Mouse (Mus musculus): Measurements from ENCODE around the gene Maged2. TPM values are rescaled to one million over a fixed set of nuclear protein-coding genes. Genes with fewer than 3 reads are reported as not detected.
A peak's percentile ranks its signal among the peaks of the same experiment; 100 is the strongest.
"Not testable (repeated sequence)": the region's sequence is repeated elsewhere in the genome, so short reads cannot be mapped to it uniquely, and the experiment has no call there.

Maged2 gene
- polyA plus RNA-seq (2015; fragmentation: Nextera tagmentation; extraction: Ambion mirVana) = 64.8 and 66.6 TPM in 2 replicates

DNA sequence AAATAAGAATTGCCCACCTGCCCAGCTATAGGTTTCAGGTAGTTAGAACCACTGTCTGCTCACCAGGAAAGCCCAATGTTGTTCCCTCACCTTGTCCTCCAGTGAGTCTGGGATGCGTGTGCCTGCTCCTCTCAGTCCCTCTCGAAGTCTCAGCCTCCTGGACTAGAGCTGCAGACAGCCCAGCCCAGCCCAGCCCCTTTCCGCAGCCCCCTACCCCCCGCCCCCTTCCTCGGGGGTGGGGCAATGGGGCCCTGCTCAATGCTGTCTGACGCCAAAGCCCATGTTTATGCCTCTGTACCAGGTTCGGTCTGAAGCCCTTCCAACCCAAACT lies at the start of gene Maged2:
Gene Maged2 (minus strand): TSS at position 207 of the 331 bp plus-strand sequence.
- WGBS (ENCODE audit: insufficient replicate concordance) = 16% methylated on average over 7 of the region's 7 CpGs
- no peak for ATAC-seq (ENCODE audit: insufficient read depth)
- H3K4me1 ChIP-seq (replicated peaks) = 0 out of 2 replicates have a peak, but pooled peaks cover 3% of the 10 kb centered on the region
- H3K36me3 ChIP-seq (replicated peaks) = no peaks in the 10 kb centered on the region
- H3K4me2 ChIP-seq = peak within 1 kb of the TSS; percentile 62
- no peak within 1 kb of the TSS for H3K27ac ChIP-seq (replicated peaks)
- H3K4me3 ChIP-seq (replicated peaks) = peak within 1 kb of the TSS; percentile 48
- no peaks in the 10 kb centered on the region for H3K27me3 ChIP-seq
- no peak within 1 kb of the TSS for H3K9ac ChIP-seq
- H3K9me3 ChIP-seq (replicated peaks) = no peaks in the 10 kb centered on the region

DNA sequence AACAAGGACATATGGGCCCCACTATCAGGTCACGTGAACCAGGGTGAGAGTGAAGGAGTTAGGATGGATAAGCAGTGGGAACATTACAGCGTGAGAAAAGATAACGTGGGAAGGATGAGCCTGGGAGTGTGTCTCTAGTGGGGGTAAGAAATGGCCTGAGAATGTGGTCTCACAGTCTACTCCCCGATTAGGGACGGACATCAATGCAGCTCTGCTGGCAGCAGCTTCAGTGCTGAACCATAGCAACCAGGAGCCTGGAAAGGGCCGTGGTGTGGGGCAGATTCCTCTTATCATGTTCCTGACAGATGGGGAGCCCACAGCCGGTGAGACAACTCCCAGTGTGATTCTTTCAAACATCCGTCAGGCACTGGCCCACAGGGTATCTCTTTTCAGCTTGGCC lies 34.1 kb upstream of the Maged2 start:
- 31% methylated on average over 8 of the region's 8 CpGs for WGBS (ENCODE audit: insufficient replicate concordance)
- H3K9ac ChIP-seq = no peak overlapping the region
- ATAC-seq (ENCODE audit: insufficient read depth) = no peak

DNA sequence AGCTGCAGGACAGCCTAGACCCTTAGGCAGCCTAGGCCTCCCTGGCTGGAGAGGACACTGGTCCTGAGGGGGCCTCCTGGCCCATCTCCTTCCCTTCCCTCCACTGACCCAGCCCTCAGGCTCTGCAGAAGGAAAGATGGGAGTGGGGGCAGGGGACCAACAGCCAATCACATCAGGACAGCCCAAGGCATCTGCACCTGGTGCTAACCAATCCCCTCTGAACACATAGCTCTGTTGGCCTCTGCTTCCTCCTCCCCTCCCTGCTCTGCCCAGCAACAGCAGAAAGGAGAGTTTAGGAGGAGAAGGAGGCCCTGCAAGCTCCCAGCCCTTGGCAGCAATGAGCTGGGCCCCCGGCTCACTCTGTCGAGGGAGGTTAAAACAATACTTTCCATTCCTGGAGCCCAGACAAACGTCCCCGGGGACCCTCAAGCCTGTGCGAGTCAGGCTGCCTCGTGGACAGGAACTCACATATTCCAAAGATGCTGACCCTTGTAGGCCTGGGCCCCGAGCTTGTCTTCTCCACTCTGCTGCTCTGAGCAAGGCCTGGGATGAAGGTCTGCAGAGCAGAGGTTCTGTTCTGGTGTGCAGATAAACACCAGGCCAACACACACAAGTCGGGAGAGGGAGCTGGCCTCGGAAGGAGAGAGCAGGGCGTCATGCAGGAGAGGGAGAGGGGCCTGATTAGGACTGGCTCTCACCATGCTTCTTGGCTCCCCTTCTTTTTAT lies 31.5 kb upstream of the Maged2 start:
- WGBS (ENCODE audit: insufficient replicate concordance) = 73% methylated on average over 4 of the region's 10 CpGs
- not testable (repeated sequence) for H3K9ac ChIP-seq; H3K27ac ChIP-seq (replicated peaks); H3K9me3 ChIP-seq (replicated peaks); H3K27me3 ChIP-seq; ATAC-seq (ENCODE audit: insufficient read depth); H3K4me3 ChIP-seq (replicated peaks); H3K4me2 ChIP-seq; H3K36me3 ChIP-seq (replicated peaks); H3K4me1 ChIP-seq (replicated peaks)

More for the DNA sequence above, 34.1 kb upstream of the Maged2 start:
- Histone ChIP-seq H3K27ac (replicated peaks) (no peak overlapping the region), H3K4me1 (replicated peaks) (no peaks in the 10 kb centered on the region), H3K27me3 (no peaks in the 10 kb centered on the region; the same call in 1 of the 2 replicates), H3K9me3 (replicated peaks) (no peaks in the 10 kb centered on the region), H3K4me3 (replicated peaks) (no peak overlapping the region), H3K4me2 (no peak overlapping the region), H3K36me3 (replicated peaks) (no peaks in the 10 kb centered on the region)

DNA sequence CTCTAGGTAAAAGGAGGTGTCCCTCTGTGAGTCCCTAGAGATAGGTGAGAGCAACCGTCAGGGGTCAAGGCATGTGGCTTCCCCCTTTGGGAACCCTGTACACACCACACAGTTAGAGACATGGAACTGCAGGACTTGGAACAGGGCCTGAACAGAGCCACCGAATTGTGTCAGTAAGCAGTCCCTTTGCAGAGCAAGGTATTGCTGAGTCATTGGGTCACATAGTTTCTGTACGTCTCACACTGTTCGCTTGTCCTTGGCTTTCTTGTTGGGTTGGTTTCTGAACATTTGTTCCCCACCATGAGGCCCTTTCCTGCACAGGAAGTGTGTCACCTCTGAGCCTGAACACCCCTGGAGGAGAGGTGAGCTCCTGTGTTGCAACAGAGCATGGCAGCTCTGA lies 29.1 kb upstream of the Maged2 start:
- not testable (repeated sequence) for H3K9ac ChIP-seq; H3K27me3 ChIP-seq; H3K9me3 ChIP-seq (replicated peaks); H3K27ac ChIP-seq (replicated peaks); ATAC-seq (ENCODE audit: insufficient read depth); H3K4me1 ChIP-seq (replicated peaks); H3K36me3 ChIP-seq (replicated peaks); H3K4me2 ChIP-seq; H3K4me3 ChIP-seq (replicated peaks)
- 55% methylated on average over 2 of the region's 4 CpGs for WGBS (ENCODE audit: insufficient replicate concordance)

DNA sequence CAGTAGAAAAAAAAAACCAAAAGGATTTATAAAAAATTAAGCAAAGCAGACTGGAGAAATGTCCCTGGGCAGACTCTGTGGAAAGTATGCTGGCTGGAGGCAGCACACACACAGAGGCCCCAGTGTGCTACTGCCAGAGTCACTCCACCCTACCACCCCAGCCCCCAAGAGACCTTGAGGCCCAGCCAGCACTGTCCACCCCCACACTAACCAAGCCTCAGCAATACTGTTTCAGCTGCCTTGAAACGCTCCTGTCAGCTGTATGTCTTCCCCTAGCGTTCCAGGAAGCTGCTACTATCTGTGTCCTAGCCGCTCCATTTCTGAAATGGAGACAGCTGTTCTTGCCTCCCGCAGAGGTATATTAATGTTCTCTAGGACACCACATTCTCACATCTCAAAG lies 16.2 kb upstream of the Maged2 start:
- 54% methylated on average over 4 of the region's 4 CpGs for WGBS (ENCODE audit: insufficient replicate concordance)
- Histone ChIP-seq H3K27me3 (no peaks in the 10 kb centered on the region), H3K9ac (no peak overlapping the region), H3K4me2 (no peak overlapping the region), H3K27ac (replicated peaks) (no peak overlapping the region), H3K4me3 (replicated peaks) (no peak overlapping the region), H3K9me3 (replicated peaks) (no peaks in the 10 kb centered on the region), H3K36me3 (replicated peaks) (no peaks in the 10 kb centered on the region), H3K4me1 (replicated peaks) (no peaks in the 10 kb centered on the region)
- no peak for ATAC-seq (ENCODE audit: insufficient read depth)

DNA sequence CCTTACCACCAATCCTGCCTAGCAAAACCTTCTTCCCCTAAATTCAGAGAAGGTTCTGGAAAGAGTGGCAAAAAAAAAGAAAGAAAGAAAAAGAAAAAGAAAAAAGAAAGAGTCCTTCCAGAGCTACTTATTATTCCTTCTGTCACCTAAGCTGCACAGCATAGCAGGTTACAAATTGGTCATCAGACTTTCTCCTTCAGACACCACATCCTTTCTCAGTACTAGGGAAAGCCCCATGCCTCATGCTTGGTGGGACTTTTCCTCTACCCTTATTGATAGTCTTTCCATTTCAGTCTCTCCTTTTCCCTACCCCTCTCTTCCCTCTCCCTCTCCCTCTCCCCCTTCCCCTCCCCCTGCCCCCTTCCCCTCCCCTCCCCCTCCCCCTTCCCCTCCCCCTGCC lies 3.1 kb upstream of the Maged2 start:
- no peak overlapping the region for H3K4me3 ChIP-seq (replicated peaks)

DNA sequence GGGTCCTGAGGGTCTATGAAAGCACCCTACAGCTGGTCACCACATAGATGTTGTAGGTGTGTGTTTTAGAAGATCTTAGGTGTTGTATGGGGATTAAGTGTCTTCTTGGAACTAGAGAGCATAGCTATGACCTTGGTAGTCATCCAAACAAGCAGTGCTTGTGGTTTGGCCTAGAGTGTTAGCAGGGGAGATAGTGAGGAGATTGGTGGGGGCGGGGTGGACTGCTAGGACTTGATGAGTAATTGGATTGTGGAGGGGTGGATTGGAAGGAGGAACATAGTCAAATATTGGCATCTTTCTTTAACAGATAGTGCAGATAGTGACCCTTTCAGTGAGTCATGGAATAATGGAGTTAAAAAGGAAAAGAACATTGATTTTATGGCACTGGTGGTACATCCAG lies 1.5 kb upstream of the Maged2 start:
- H3K9ac ChIP-seq = no peak overlapping the region
- H3K4me2 ChIP-seq = no peak overlapping the region
- WGBS (ENCODE audit: insufficient replicate concordance) = 54% methylated on average over 1 of the region's 1 CpGs
- no peaks in the 10 kb centered on the region for H3K27me3 ChIP-seq
- no peak overlapping the region for H3K27ac ChIP-seq (replicated peaks)
- H3K36me3 ChIP-seq (replicated peaks) = no peaks in the 10 kb centered on the region
- 0 out of 2 replicates have a peak, but pooled peaks cover 3% of the 10 kb centered on the region for H3K4me1 ChIP-seq (replicated peaks)
- ATAC-seq (ENCODE audit: insufficient read depth) = no peak
- H3K4me3 ChIP-seq (replicated peaks) = no peak overlapping the region
- H3K9me3 ChIP-seq (replicated peaks) = no peaks in the 10 kb centered on the region

More for the DNA sequence above, 3.1 kb upstream of the Maged2 start:
- Histone ChIP-seq H3K4me2 (no peak overlapping the region), H3K9ac (no peak overlapping the region), H3K27ac (replicated peaks) (no peak overlapping the region), H3K4me1 (replicated peaks) (0 out of 2 replicates have a peak, but pooled peaks cover 3% of the 10 kb centered on the region), H3K36me3 (replicated peaks) (no peaks in the 10 kb centered on the region), H3K27me3 (no peaks in the 10 kb centered on the region), H3K9me3 (replicated peaks) (no peaks in the 10 kb centered on the region)
- no peak for ATAC-seq (ENCODE audit: insufficient read depth)

DNA sequence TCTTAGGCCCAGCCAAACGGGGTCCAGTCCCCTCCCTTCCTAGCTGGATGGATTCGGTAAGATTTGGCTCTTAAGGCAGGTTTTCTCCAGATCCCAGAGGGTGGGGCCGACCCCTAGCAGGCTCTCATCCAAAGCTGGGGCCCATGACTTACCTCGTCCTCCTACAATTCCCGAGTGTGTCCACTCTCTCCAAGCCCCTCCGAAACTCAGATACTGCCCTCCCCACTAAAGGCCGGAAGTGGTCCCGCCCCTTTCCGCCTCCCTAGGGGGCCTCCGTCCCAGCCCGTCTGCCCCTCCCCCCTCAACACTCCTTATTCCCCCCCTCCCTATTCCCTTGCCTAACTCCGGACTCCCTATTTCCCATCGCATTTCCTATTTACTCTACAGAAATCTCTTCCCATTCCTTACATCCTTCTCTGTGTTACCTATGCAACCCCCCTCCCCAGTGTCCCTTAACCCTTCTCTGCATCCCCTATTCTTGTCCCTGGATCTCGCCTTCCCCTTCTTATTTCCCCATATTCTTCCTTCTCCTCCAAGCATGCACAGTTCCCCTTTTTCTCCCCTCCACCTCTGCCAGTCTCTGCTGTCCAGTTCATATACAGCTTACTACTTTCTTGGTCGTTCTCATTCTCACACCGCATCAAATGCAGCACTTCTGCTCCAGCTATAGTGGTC lies 544 bp downstream of the Maged2 start:
- Histone ChIP-seq H3K4me1 (replicated peaks) (0 out of 2 replicates have a peak, but pooled peaks cover 3% of the 10 kb centered on the region), H3K27ac (replicated peaks) (no peak overlapping the region), H3K36me3 (replicated peaks) (no peaks in the 10 kb centered on the region), H3K4me3 (replicated peaks) (peak overlapping the region; percentile 48), H3K9me3 (replicated peaks) (no peaks in the 10 kb centered on the region), H3K27me3 (no peaks in the 10 kb centered on the region), H3K4me2 (peak overlapping the region; percentile 62), H3K9ac (no peak overlapping the region)
- 17% methylated on average over 16 of the region's 16 CpGs for WGBS (ENCODE audit: insufficient replicate concordance)
- peak; percentile 33 for ATAC-seq (ENCODE audit: insufficient read depth)

DNA sequence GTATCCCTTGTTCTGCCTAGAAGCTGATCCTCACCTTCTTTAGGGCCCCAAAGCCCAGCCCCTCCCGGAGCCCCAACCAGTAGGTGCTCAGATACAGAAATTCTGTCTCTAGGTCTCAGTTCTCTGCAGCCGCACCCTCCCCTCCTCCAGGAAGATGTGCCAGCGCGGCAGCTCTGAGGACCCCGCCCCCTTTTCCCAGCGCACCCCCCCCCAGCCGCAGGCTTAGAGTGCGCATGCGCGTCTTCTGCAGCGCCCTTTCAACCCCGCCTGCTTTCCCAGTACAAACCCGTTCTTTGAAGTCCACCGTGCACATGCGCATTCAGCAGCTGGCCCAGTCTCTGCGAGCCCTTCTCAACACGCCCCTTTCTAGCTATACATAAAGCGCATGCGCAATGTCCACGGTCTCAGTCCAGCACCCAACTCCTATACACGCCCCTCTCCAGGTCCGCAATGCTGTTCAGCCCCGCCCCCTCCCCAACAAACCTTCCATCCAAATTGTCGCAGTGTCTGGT lies 1.3 kb downstream of the Maged2 start:
- Histone ChIP-seq H3K4me1 (replicated peaks) (0 out of 2 replicates have a peak, but pooled peaks cover 3% of the 10 kb centered on the region), H3K9ac (no peak overlapping the region), H3K4me3 (replicated peaks) (peak overlapping the region; percentile 48), H3K36me3 (replicated peaks) (no peaks in the 10 kb centered on the region), H3K27me3 (no peaks in the 10 kb centered on the region), H3K4me2 (peak overlapping the region; percentile 62), H3K27ac (replicated peaks) (no peak overlapping the region), H3K9me3 (replicated peaks) (no peaks in the 10 kb centered on the region)
- ATAC-seq (ENCODE audit: insufficient read depth) = peak; percentile 88
- WGBS (ENCODE audit: insufficient replicate concordance) = 24% methylated on average over 23 of the region's 24 CpGs

DNA sequence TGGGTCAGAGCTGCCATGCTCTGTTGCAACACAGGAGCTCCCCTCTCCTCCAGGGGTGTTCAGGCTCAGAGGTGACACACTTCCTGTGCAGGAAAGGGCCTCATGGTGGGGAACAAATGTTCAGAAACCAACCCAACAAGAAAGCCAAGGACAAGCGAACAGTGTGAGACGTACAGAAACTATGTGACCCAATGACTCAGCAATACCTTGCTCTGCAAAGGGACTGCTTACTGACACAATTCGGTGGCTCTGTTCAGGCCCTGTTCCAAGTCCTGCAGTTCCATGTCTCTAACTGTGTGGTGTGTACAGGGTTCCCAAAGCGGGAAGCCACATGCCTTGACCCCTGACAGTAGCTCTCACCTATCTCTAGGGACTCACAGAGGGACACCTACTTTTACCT lies 13.2 kb downstream of the Maged2 start:
- H3K9ac ChIP-seq; H3K9me3 ChIP-seq (replicated peaks); H3K4me2 ChIP-seq; H3K36me3 ChIP-seq (replicated peaks); H3K4me1 ChIP-seq (replicated peaks); H3K27me3 ChIP-seq; ATAC-seq (ENCODE audit: insufficient read depth); H3K27ac ChIP-seq (replicated peaks); H3K4me3 ChIP-seq (replicated peaks): not testable (repeated sequence)
- 38% methylated on average over 2 of the region's 4 CpGs for WGBS (ENCODE audit: insufficient replicate concordance)

DNA sequence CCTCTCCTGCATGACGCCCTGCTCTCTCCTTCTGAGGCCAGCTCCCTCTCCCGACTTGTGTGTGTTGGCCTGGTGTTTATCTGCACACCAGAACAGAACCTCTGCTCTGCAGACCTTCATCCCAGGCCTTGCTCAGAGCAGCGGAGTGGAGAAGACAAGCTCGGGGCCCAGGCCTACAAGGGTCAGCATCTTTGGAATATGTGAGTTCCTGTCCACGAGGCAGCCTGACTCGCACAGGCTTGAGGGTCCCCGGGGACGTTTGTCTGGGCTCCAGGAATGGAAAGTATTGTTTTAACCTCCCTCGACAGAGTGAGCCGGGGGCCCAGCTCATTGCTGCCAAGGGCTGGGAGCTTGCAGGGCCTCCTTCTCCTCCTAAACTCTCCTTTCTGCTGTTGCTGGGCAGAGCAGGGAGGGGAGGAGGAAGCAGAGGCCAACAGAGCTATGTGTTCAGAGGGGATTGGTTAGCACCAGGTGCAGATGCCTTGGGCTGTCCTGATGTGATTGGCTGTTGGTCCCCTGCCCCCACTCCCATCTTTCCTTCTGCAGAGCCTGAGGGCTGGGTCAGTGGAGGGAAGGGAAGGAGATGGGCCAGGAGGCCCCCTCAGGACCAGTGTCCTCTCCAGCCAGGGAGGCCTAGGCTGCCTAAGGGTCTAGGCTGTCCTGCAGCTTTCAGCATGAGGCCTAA lies 15.5 kb downstream of the Maged2 start:
- H3K4me3 ChIP-seq (replicated peaks); H3K9me3 ChIP-seq (replicated peaks); H3K9ac ChIP-seq; H3K4me1 ChIP-seq (replicated peaks); H3K27ac ChIP-seq (replicated peaks); H3K27me3 ChIP-seq; ATAC-seq (ENCODE audit: insufficient read depth); H3K36me3 ChIP-seq (replicated peaks); H3K4me2 ChIP-seq: not testable (repeated sequence)
- 38% methylated on average over 4 of the region's 10 CpGs for WGBS (ENCODE audit: insufficient replicate concordance)
